Mouse (Mus musculus) urinary bladder, postnatal 25 days (tissue): ENCODE data around the gene Socs3.
A peak's percentile ranks its signal among the peaks of the same experiment; 100 is the strongest.

Source experiments
- DNase-seq: peaks from one replicate; pipeline ENCODE4 v3.0.0; 2022; ENCODE audit warnings: low spot score

The Socs3 gene

DNA sequence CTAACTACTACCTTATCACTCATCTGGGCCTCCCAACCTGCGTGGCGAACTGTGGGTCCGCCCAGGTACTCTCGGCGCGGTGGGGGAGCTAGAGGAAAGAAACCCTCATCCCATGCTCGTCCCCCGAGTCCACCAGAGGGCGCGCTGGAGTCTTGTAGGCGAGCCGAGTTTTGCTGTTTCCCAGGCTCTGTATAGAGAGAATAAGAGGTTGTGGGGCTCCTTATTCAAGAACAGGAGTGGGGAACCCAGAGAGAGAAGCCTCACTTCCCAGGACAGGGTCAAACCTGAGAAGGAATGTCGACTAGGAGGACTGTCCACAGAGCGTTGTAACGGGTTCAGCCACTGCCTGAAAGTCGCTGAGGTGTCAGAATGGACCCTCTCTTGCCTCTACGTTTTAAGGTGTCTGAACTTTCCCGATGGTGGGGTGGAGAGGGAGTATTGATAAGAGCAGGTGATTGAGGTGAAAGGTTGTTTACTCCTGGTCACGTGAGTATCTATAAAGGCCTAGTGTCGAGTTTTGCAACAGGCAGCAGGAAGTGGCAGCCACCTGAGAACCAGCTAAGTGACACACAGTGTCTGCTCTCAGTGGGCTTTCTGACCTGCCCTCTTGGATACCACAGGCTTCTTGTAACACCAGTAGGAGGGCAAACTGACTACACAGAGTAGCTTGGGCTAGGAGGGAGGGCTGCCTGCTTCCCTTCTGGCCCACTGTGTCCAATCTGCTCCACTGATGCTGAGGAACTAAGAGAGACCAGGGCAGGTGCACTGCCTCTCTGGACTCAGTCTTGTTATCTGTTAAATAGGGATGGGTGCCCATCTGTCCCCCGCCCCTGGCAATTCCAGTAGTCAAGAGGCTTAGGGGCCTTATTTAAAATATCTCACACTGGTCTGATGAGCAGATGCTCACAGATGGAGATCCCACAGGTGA lies at the start of gene Socs3:
Socs3 (minus strand) TSS at position 103 of the 928 bp plus-strand sequence.
- peak; percentile 99 for DNase-seq

DNA sequence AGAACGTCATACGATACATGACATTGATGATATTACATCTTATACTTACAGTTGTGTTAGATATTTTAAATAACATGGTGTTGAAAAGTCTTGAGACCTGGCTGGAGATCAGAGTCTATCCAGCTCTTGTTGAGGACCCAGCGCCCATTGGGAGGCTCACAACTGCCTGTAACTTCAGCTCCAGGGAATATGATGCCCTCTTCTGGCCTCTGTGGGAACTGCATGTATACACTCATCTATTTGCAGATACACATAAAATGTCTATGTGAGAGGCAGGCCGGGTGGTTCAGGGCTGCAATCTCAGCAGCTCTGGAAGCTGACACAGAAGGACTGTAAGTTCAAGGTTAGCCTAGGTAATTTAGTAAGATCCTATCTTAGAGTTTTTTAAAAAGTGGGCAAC lies 48.5 kb upstream of the Socs3 start:
- DNase-seq: no peak

DNA sequence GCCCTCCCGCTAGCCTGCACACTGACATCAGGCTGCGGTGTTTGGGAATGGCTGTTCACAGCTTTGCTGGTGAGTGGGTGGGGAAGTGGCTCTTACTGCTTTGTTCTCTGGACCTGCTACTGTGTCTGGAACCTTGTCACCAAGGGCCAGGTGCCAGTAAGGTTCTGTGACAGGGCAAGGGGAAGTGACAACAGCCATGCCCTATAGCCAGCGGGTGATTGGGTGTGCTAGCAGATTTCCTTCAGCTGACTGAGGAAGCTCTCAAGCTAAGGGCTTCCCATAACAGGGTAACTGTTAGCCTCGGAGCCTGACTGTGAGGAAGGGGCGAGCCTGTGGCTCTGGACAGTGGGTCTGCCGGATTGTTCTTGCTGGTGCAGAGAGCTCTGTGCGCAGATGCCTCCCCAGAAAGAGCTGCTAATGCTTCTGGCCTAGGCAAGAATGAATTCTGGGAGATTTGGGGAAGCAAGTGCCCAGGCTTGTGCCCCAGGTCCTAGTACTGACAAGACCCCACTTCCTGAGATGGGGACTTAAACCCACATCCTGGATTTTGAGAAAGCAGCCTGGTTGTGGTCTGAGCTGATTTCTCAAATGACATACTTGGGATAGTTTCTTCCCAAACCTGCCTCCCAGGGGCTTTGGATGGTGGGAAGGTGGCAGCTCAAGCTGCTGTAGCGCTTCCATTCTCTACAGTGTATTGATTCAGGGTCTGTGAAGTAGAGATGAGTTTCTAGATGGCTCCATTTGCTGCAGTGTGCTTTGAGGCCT lies 45.7 kb upstream of the Socs3 start:
- no peak for DNase-seq

DNA sequence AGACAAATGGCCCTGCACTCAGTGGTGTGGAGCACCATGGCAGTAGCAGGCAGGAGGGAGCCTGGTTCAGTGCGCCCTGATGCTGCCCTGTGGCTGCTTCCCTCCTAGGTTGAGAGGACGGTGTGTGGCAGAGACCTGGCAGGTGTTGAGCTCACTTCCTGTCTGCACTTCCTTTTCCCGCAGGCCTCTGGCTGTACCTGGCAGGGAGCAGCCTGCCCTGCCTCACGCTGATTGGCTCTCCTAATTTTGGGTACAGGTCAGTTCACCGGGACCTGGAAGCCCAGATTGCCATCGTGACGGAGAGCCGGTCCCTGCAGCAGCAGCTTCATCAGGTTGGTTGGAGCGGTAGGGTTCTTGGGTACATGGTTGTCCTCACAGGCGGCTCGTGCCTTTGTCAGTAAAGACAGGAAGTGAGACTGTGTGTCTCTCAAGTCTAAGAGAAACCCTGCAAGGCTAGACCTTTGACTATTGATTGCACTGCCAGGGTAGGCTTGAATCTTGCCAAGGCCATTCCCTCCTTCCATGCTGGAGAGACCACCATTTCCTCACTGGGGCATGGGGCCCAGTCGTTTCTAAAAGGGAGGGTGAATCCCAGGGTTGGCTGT lies 44.6 kb upstream of the Socs3 start:
- no peak for DNase-seq

DNA sequence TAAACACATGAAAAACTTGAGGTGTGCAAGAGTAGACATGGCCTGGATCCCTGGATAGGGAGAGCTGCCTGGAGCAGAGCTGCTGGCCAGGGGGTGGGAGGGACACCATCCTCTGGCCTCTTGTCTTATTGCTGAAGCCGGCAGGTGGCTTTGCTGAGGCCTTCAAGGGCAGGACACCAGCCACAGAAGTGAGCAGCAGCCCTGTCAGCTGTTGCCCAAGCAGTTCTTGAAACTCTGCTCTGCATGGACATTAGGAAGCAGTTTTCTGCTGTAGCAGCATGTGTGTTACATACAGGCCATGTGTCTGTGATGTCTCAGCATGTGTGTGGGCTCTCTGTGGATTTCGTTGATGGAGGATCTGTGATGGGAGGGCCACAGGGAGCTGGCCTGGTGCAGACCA lies 43.5 kb upstream of the Socs3 start:
- no peak for DNase-seq

DNA sequence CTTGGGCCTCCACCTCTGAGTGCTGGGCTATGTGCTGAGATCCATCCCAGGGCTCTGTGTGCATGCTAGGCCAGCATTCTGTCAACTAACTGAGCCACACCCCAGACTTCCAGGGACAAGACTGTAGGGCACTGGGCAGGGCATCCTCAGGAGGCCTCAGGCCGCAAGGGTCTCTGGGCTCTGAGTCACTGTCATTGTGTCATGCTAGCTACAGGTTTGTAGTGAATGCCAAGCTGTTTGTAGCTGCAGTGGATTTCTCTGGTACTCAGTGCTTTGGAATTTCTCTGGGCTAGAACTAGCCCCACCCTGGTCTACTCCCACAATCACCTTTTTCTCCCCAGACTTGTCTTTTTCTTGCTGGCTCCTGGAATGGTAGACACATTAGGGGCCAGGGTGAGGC lies 42.7 kb upstream of the Socs3 start:
- no peak for DNase-seq

DNA sequence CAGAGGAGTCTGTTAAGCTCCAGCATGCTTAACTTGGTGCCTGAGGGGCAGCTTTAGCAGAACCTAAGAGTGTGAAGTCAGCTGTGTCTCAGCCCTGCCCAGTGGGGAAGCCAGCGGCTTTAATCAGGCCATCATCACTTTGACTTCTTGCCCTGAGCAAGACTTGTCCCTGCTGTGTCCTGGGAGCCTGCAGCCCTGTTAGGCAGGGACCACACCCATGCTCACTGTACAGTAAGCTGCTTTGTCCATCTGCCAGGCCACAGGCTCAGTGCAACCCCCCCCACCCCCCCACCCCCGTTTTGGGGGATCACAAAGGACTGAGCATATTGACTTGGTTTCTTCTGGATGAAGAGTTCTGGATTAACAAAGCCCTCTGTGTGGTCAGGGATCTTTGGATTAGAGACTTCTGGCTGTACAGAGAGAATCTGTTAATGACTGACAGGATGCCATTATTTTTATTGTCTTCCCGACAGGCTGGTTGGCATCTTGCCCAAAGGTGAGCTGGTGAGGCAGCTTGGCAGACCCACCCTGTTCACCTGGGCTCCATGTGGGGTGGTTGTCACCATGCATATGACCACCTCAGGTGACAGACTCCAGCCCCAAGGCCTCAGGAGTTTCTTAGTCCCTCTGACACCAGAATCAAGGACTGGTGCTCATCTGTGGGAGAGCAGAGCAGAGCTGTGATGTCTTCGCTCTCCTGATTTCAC lies 40.2 kb upstream of the Socs3 start:
- no peak for DNase-seq

DNA sequence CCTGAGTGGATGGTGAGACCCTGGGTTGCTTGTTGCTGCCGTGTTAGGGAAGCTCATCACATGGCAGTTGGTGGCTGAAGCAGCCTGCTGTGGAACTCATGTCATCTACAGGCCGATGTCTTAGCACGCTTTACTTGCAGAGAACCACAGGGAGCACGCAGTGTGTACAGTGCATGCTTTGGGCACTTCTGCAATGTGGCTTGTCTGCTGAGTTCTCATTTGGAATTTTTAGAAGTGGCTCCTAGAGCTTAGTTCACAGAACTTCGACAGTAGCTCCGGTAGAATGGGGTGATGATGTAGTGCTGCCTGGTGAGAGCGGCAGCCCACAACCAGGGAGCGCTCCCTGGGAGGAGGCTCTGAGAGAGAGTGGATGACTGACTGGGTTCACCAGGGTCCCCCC lies 39.0 kb upstream of the Socs3 start:
- no peak for DNase-seq

DNA sequence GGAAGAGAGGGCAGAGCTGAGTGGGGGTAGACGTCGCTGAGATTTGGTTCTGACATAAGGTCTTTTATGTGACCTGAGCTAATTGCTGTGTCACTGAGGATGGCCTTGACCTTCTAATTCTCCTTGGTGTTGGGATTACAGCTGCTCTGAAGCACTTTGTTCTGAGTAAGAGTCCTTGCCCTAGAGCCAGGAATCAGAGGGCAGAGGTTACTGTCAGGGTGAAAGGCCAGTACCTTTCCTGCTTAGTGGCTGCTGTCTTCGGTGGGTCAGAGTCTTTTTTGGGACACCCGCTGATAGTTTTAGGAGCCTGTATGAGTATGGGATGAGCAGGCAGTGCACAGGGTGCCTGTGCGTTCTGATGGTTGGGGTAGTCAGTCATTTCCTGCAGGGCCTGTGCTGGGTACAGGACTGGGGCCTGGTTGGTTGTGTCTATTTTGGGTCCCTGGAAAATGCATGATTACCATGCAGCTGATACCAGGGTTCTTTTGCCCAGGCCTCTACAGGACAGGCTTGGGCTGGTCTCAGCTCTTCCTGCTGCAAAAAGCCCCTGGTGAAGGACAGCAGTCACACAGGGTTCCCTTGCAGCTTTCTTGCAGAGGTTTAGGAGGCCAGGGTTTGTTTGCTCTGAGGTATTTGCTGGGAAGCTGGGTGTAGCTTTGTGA lies 38.4 kb upstream of the Socs3 start:
- no peak for DNase-seq

DNA sequence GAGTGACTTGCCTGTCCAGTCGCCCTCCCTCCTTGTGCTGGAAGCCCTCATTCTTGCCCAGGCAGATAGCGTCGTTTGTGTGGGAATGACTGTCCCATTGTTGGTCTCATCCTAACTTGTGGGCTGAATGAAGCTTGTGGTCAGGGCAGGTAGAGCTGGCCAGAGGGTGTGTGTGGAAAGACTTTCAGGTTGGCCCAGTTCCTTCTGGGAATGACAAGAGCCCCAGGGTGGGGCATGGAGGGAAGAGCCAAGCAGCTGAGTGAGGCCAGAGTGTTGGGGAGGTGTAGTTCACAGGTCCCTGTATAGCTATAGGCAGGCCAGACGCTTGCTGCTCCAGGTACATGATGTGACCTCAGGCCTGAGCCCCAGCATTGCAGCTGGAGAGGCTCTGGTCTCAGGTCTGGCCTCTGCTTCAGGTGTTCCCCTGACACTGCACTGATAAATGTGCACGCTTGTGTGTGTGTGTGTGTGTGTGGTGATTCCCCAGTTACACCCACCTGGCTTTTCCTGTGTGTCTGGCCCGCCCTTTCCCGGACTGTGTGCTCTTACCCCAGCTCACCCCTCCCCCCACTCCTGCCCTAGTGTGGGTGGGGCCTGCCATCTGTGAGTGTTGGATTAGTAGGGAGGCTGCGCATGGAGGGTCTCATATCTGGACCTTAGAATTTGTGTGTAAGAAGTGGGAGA lies 37.8 kb upstream of the Socs3 start:
- DNase-seq: no peak

DNA sequence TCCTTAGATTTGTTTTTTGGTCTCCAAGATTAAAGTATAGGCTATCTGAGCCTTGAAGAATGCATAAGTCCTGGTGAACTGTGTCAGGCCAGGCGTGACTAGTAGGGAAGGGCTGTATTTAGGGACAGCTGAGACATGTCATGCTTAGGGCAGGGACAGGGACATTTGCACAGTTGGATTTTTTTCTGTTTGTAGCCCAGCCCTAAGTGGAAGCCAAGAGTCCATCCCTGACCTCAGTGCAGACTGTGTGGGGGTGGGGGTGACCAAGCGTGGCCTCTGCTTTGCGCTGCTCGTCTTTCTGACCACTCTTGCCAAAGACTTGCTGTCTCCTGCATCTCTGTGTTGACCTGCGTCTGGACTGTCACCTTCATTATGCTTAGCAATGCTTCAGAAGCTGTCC lies 34.4 kb upstream of the Socs3 start:
- DNase-seq: no peak

DNA sequence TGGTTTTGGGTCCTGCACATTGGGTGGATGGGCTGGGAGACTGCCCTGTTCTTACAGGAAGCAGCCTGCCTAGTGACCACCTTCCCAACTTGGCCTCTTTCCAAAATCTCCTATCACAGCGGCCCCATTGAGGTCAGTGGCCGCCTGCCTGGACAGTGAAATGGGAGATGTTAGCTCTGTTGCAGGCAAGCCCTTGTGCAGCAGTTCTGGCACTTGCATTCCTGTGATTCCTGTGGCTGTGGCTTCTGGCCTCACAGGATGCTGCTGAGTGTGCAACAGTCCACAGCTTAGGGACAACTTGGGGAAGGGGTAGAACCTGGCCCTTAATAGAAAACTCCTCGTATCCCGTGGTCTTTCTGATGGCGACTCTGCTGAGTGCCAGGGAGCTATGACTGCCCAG lies 33.9 kb upstream of the Socs3 start:
- DNase-seq: no peak

DNA sequence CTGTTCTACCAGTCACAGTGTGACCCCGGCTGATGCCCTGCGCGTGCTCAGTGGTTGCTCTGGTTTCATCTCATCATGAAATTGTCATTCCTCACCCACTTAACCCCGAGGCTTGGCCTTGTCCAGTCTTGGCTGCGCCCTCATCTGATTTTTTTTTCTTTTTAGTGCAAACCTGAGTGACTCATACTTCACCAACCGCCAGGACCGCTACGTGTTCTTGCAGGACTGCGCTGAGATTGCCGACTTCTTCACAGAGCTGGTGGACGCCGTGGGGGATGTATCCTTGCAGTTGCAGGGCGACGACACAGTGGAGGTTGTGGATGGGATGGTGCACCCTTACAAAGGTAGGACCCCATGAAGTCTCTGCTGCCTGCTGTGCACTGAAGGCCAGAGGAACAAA lies 33.3 kb upstream of the Socs3 start:
- DNase-seq: no peak

DNA sequence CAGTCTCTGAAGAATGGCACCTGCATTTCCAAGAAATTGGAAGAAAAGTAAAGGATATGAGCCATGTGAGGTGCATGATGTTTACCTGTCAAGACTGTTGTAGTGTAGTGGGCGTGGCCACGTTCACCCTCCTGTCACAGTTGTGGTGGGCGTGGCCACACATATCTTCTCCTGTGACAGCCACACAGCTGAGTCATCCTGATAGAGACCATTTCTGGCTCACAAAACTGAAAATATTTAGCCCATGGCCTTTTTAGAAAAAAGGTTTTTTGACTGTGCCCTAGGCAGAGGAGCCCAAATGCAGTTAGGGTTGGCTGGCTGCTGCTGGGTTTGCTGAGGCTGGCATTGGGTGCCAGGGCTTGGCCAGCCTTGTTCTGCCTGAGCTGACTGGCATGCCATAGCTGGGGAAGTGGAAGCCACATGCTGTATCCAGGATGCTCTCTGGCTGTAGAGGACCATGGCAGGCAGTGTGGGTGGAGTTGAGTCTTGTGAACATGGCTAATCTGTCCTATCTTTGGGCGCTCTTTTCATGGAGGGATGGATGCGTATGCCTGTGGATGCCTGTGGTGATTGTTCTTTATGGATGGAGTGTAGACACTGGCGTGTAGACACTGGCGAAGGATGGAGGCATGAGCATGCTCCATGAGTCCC lies 30.8 kb upstream of the Socs3 start:
- no peak for DNase-seq

DNA sequence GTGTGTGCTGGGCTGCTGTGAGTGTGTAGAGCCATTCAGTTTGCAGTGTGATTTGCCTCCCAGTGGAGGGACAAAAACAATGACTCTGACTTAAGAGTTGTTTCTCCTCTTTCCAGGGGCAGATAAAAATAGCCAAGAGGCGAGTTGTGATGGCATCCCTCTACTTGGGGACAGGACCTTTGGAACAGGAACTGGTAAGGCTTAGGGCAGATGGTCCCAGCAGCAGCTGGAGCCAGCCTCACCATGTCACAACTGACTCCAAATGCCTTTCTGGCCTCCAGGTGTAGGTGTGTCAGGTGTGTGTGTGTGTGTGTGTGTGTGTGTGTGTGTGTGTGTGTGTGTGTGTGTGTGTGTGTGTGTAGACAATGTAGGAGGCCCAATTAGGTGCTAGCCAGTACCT lies 30.2 kb upstream of the Socs3 start:
- no peak for DNase-seq

DNA sequence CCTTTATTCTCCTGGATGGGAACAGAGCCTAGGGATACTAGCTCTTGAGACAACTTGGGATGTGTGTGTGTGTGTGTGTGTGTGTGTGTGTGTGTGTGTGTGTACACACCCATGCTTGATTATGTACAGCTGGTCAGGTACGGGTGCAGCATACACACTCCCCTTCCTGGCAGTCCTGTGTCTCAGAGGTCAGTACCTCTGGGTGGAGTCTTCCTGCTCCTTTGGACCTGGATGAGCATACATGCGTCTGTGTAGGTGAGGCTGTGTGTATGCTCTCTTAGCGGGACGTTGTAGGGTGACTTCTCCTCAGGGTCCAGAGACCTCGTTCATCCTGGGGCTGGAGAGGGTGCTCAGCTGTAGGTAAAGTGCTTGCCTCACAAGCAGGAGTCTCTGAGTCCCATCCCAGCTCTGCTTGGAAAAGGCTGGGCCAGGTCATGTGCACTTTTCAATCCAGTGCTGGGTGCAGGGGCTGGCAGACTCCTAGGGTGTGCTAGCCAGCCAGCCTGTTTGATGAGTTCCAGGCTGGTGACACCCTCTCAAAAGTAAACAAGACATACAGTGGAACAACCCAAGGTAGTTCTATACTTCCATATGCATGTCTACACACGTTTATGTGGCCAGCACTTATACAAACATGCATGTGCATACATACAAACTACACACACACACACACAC lies 29.6 kb upstream of the Socs3 start:
- DNase-seq: no peak

DNA sequence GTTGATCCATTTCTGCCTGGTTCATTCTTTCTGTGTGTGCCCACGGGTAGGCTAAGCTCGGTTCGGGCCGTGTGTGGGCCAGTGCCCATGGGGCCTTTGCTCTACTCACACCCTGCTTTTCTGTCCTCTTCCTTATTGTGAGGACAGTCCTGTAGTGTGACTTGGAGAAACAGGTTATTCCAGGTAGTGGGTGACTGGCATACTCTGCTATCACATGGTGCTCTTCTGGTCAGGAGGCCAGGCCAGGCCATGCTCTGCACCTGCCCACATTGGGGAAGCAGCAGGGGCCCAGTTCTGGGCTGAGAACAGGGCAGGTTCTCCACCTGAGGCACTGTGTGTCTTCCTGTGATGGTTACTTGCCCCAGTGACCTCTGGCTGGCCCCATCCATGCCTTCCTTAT lies 28.5 kb upstream of the Socs3 start:
- no peak for DNase-seq

DNA sequence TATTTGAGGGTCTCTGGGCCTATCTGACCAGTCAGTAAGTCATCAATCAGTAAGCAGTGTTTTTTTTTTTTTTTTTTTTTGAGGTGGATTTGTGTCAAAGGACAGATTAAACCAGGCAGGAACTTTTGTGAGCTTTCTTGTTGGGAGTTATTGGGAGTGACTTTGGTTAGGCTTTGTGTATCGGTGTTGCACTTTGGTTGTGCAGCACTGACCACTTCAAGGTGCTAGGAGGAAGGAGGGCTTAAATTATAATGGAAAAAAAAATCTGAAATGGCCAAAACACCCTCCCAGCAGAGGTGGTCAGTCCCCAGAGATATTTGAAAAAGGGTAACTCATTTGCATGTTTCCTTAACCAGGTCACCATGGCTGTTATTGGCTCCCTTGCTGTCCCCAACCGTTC lies 27.2 kb upstream of the Socs3 start:
- DNase-seq: no peak

DNA sequence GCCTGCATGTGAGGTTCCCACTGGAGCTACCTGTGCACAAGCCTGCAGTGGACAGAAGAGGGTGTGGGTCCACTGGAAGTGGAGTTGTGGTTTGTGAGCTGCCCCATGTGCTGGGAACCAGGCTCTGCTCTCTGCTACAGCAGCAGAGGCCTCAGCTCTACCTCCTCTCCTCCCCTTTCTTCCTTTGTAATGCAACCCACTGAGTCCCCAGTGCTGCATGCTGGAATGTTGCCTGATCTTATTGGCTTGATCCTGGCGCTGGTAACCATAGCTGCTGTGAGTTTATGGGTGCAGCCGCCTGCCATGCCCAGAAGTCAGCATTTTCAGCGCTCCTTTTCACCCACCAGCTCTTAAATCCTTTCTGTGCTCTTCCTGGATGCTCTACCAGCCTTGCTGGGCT lies 26.2 kb upstream of the Socs3 start:
- no peak for DNase-seq

DNA sequence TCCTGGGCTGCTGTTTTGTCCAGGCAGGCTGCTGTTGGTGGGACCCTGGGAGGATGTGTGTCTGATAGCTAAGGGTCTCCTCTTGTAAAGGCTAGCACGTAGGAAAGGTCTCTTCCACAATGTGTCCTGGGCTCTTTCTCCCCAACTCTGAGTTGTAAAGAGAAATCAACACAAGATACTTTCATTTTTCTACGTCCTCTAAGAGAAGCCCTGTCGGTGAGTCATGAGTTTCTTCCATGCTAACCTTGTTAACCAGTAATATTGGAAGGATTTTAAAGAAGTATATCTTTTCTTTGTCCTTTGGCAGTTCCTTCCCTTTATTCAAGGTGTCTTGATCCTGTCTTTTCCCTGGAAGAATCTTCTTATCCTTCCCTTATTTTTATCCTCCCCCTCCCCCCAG lies 25.8 kb upstream of the Socs3 start:
- no peak for DNase-seq
